Mouse (Mus musculus): ENCODE measurements around the gene S100a7a. TPM values are rescaled to one million over a fixed set of nuclear protein-coding genes. Genes with fewer than 3 reads are reported as not detected.

The S100a7a gene
- 0.32 and 0.42 TPM in 2 replicates for polyA plus RNA-seq (2012; rRNA removed)

DNA sequence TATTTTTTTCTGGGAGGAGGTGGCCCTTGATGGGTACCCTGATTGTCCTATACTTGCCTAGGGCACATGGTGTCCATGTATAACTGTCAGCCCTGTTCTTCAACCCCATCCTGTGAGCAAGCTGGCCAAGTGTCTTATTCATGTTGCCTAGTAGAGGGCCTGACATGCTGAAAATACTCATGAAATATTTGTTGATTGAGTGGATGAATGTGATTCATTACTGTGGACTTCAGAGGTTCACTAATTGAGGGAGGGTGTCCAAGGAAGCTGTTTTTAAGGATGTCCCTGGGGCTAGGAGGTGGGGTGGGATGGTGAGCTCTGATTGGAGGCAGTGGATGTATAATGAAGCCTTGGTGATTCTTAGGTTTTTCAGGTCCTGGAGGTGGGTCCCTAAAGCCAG, at the start of gene S100a7a:
S100a7a (plus strand) TSS at position 301 of the 400 bp plus-strand sequence.
- H3K4me3 ChIP-seq (ENCODE audit: control insufficient read depth, insufficient read depth, low read length): no peak within 1 kb of the TSS
- H3K4me1 ChIP-seq (replicated peaks; ENCODE audit: control insufficient read depth, insufficient read depth, low read length): no peaks in the 10 kb centered on the region
- H3K36me3 ChIP-seq (ENCODE audit: control insufficient read depth, insufficient read depth, low read length): no peaks in the 10 kb centered on the region
- no peak for DNase-seq
- no peaks in the 10 kb centered on the region for H3K27me3 ChIP-seq (ENCODE audit: control insufficient read depth, insufficient read depth, low read length)
- TF ChIP-seq CTCF (IDR thresholded peaks at IDR 0.05; ENCODE audit: borderline replicate concordance, control insufficient read depth, extremely low read depth, insufficient read depth, low read length, poor library complexity) (no peak), POLR2A (IDR thresholded peaks at IDR 0.05; ENCODE audit: control insufficient read depth, extremely low read depth, insufficient read depth, low read length, poor library complexity) (no peak)
- no peak within 1 kb of the TSS for H3K27ac ChIP-seq (ENCODE audit: control insufficient read depth, insufficient read depth, low read length)

DNA sequence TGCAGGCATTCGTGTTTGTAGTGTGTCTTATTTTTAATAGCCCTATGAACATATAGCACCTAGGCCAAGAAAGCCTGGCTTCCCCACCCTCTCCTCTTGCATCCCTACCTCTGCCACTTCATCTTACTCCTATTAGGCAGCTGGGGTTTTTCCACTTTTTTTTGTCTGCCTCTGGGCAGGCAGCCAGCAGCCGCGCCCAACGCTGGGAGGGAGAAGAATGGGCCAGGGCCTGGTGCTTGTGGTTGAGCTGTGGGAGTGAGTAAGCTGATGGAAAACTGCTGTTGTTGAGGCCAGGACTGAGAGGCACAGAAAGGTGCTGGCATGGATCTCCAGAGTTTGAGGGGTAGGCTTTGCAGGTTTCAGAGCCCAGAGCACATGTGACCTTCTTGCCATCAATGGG, 49.4 kb upstream of the S100a7a start:
- no peaks in the 10 kb centered on the region for H3K36me3 ChIP-seq (ENCODE audit: control insufficient read depth, insufficient read depth, low read length)
- no peaks in the 10 kb centered on the region for H3K27me3 ChIP-seq (ENCODE audit: control insufficient read depth, insufficient read depth, low read length)
- H3K27ac ChIP-seq (ENCODE audit: control insufficient read depth, insufficient read depth, low read length): no peak overlapping the region
- peaks cover 27% of the 10 kb centered on the region for H3K4me1 ChIP-seq (replicated peaks; ENCODE audit: control insufficient read depth, insufficient read depth, low read length)
- H3K4me3 ChIP-seq (ENCODE audit: control insufficient read depth, insufficient read depth, low read length): no peak overlapping the region
- 30% methylated on average over 4 of the region's 4 CpGs for WGBS
- TF ChIP-seq CTCF (IDR thresholded peaks at IDR 0.05; ENCODE audit: borderline replicate concordance, control insufficient read depth, extremely low read depth, insufficient read depth, low read length, poor library complexity) (no peak), POLR2A (IDR thresholded peaks at IDR 0.05; ENCODE audit: control insufficient read depth, extremely low read depth, insufficient read depth, low read length, poor library complexity) (no peak)
- DNase-seq: no peak

- Histone ChIP-seq H3K27me3 (ENCODE audit: control insufficient read depth, insufficient read depth, low read length) (no peaks in the 10 kb centered on the region), H3K36me3 (ENCODE audit: control insufficient read depth, insufficient read depth, low read length) (no peaks in the 10 kb centered on the region), H3K4me1 (replicated peaks; ENCODE audit: control insufficient read depth, insufficient read depth, low read length) (peaks cover 25% of the 10 kb centered on the region), H3K27ac (ENCODE audit: control insufficient read depth, insufficient read depth, low read length) (no peak overlapping the region), H3K4me3 (ENCODE audit: control insufficient read depth, insufficient read depth, low read length) (no peak overlapping the region)
- TF ChIP-seq CTCF (IDR thresholded peaks at IDR 0.05; ENCODE audit: borderline replicate concordance, control insufficient read depth, extremely low read depth, insufficient read depth, low read length, poor library complexity) (no peak), POLR2A (IDR thresholded peaks at IDR 0.05; ENCODE audit: control insufficient read depth, extremely low read depth, insufficient read depth, low read length, poor library complexity) (no peak)
- WGBS: 4% methylated on average over 3 of the region's 3 CpGs
- DNase-seq: no peak
Observed at GRCm38 (mm10) chr3:90605049-90605448, 48.8 kb upstream of the S100a7a start.

GRCm38 (mm10) chr3:90605736-90606135, 48.1 kb upstream of the S100a7a start:
- TF ChIP-seq POLR2A (IDR thresholded peaks at IDR 0.05; ENCODE audit: control insufficient read depth, extremely low read depth, insufficient read depth, low read length, poor library complexity): no peak
- no peak for TF ChIP-seq CTCF (IDR thresholded peaks at IDR 0.05; ENCODE audit: borderline replicate concordance, control insufficient read depth, extremely low read depth, insufficient read depth, low read length, poor library complexity)
- no peaks in the 10 kb centered on the region for H3K36me3 ChIP-seq (ENCODE audit: control insufficient read depth, insufficient read depth, low read length)
- DNase-seq: no peak
- H3K27me3 ChIP-seq (ENCODE audit: control insufficient read depth, insufficient read depth, low read length): no peaks in the 10 kb centered on the region
- 51% methylated on average over 2 of the region's 2 CpGs for WGBS
- no peak overlapping the region for H3K27ac ChIP-seq (ENCODE audit: control insufficient read depth, insufficient read depth, low read length)
- H3K4me3 ChIP-seq (ENCODE audit: control insufficient read depth, insufficient read depth, low read length): no peak overlapping the region
- peaks cover 25% of the 10 kb centered on the region for H3K4me1 ChIP-seq (replicated peaks; ENCODE audit: control insufficient read depth, insufficient read depth, low read length)

GRCm38 (mm10) chr3:90606185-90606584, 47.6 kb upstream of the S100a7a start:
- peaks cover 25% of the 10 kb centered on the region for H3K4me1 ChIP-seq (replicated peaks; ENCODE audit: control insufficient read depth, insufficient read depth, low read length)
- WGBS: 65% methylated on average over 6 of the region's 6 CpGs
- H3K27ac ChIP-seq (ENCODE audit: control insufficient read depth, insufficient read depth, low read length): no peak overlapping the region
- no peaks in the 10 kb centered on the region for H3K27me3 ChIP-seq (ENCODE audit: control insufficient read depth, insufficient read depth, low read length)
- H3K4me3 ChIP-seq (ENCODE audit: control insufficient read depth, insufficient read depth, low read length): no peak overlapping the region
- TF ChIP-seq CTCF (IDR thresholded peaks at IDR 0.05; ENCODE audit: borderline replicate concordance, control insufficient read depth, extremely low read depth, insufficient read depth, low read length, poor library complexity): no peak
- TF ChIP-seq POLR2A (IDR thresholded peaks at IDR 0.05; ENCODE audit: control insufficient read depth, extremely low read depth, insufficient read depth, low read length, poor library complexity): no peak
- DNase-seq: no peak
- H3K36me3 ChIP-seq (ENCODE audit: control insufficient read depth, insufficient read depth, low read length): no peaks in the 10 kb centered on the region

DNA sequence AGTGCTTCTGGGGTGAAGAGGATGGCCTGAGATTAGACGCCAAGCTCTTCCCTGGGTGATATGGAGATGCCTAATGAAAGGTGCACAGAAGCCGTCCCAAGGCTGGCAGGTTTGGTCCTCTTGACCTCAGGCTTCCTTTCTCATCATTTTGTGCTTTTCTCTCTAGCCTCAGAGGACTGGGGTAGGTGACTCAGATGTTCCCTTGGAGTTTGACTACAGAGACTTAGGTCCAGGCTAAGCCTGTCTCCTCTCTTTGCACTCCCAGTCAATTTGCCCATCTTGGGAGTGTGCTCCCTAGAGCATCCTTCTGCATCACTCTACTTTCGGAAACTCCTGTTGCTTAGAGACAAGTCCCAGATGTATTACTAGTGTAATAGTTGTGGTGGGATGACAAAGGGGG, 46.5 kb upstream of the S100a7a start:
- no peak for TF ChIP-seq POLR2A (IDR thresholded peaks at IDR 0.05; ENCODE audit: control insufficient read depth, extremely low read depth, insufficient read depth, low read length, poor library complexity)
- no peak for TF ChIP-seq CTCF (IDR thresholded peaks at IDR 0.05; ENCODE audit: borderline replicate concordance, control insufficient read depth, extremely low read depth, insufficient read depth, low read length, poor library complexity)
- Histone ChIP-seq H3K36me3 (ENCODE audit: control insufficient read depth, insufficient read depth, low read length) (no peaks in the 10 kb centered on the region), H3K4me1 (replicated peaks; ENCODE audit: control insufficient read depth, insufficient read depth, low read length) (peaks cover 30% of the 10 kb centered on the region), H3K27ac (ENCODE audit: control insufficient read depth, insufficient read depth, low read length) (no peak overlapping the region), H3K27me3 (ENCODE audit: control insufficient read depth, insufficient read depth, low read length) (no peaks in the 10 kb centered on the region), H3K4me3 (ENCODE audit: control insufficient read depth, insufficient read depth, low read length) (no peak overlapping the region)
- 93% methylated on average over 3 of the region's 3 CpGs for WGBS
- no peak for DNase-seq

- Histone ChIP-seq H3K27me3 (ENCODE audit: control insufficient read depth, insufficient read depth, low read length) (no peaks in the 10 kb centered on the region), H3K27ac (ENCODE audit: control insufficient read depth, insufficient read depth, low read length) (no peak within 1 kb of the TSS)
- WGBS: 73% methylated on average over 3 of the region's 3 CpGs
Observed at GRCm38 (mm10) chr3:90608223-90608622, 45.6 kb upstream of the S100a7a start, which contains the start of gene S100a5. Gene S100a5, plus strand, starts transcription at chr3:90608523.

More at GRCm38 (mm10) chr3:90608223-90608622, 45.6 kb upstream of the S100a7a start, which contains the start of gene S100a5:
- peaks cover 34% of the 10 kb centered on the region for H3K4me1 ChIP-seq (replicated peaks; ENCODE audit: control insufficient read depth, insufficient read depth, low read length)
- DNase-seq: no peak
- no peaks in the 10 kb centered on the region for H3K36me3 ChIP-seq (ENCODE audit: control insufficient read depth, insufficient read depth, low read length)
- no peak within 1 kb of the TSS for H3K4me3 ChIP-seq (ENCODE audit: control insufficient read depth, insufficient read depth, low read length)
- TF ChIP-seq CTCF (IDR thresholded peaks at IDR 0.05; ENCODE audit: borderline replicate concordance, control insufficient read depth, extremely low read depth, insufficient read depth, low read length, poor library complexity) (no peak), POLR2A (IDR thresholded peaks at IDR 0.05; ENCODE audit: control insufficient read depth, extremely low read depth, insufficient read depth, low read length, poor library complexity) (no peak)

Data from thymus, adult 2 months (tissue).